Mouse (Mus musculus) heart, adult 2 months (tissue): ENCODE results near the gene Dsn1.

Experiments
- EP300 ChIP-seq: fragments of 200-500 bp; IDR thresholded peaks from 2 replicates; pipeline ENCODE4 v1.6.1; 2011; ENCODE audit warnings: low read depth, low read length, control low read depth; ENCODE audit not compliant: insufficient read depth
- POLR2A ChIP-seq: fragments of 200-500 bp; IDR thresholded peaks from 2 replicates; pipeline ENCODE4 v1.6.1; 2011; ENCODE audit warnings: mild to moderate bottlenecking, low read depth, low read length, control low read depth; ENCODE audit not compliant: insufficient read depth

GRCm38 (mm10) chr2:157053787-157054186 lies 46.8 kb upstream of the Dsn1 start:
- no peak for TF ChIP-seq POLR2A
- no peak for TF ChIP-seq EP300
